Mouse (Mus musculus): Measurements from ENCODE around the gene Tbcb. TPM values are rescaled to one million over a fixed set of nuclear protein-coding genes. Genes with fewer than 3 reads are reported as not detected.

Gene Tbcb
- total and polyA plus RNA-seq, 2 experiments from 2014 or later: 40.0 to 131 TPM

DNA sequence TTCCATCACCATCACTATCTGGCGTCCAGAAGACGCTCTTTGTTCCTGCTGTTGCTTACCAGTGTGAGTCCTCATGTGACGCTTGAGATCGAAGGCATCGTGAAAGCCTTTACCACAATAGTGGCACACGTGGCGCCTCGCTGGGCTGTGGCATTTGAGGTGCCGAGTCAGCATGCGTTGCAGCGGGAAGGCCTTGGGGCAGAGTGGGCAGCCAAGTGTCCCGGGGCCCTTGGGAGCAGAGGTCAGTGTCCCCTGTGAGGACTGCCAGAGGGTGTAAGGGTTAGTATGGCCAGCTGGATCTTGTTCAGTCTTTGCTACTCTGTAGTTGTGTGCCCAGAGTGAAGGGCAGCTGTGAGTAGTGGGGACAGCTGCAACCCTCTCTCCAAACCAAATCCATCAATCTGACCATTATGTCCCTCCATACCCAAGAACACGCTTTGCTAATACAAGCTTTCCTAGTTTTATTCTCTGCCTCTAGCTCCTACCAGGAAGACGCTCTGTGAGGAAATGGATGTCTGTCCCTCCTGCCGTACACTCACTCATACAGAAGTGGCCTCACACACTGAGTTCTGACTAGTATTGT is 2.3 kb upstream of the Tbcb start:
- no peak for DNase-seq (ENCODE audit: low spot score)
- WGBS: 90% methylated on average over 15 of the region's 15 CpGs
- H3K27me3 ChIP-seq (ENCODE audit: control insufficient read depth, insufficient read depth, low read length): no peaks in the 10 kb centered on the region
- no peak for ATAC-seq (ENCODE audit: insufficient read depth, low read depth)
- TF ChIP-seq EP300 (IDR thresholded peaks at IDR 0.05; ENCODE audit: low read depth) (no peak), CTCF (IDR thresholded peaks at IDR 0.05; ENCODE audit: low read depth) (no peak)
- no peak overlapping the region for H3K4me2 ChIP-seq (ENCODE audit: low read depth, low read length)
- H3K27ac ChIP-seq (ENCODE audit: low read depth): no peak overlapping the region
- no peak overlapping the region for H3K4me3 ChIP-seq (ENCODE audit: low read depth, low read length)
- no peaks in the 10 kb centered on the region for H3K9me3 ChIP-seq (replicated peaks; ENCODE audit: control insufficient read depth, low read length)
- H3K9ac ChIP-seq (replicated peaks; ENCODE audit: low read depth, low read length): no peak overlapping the region
- peaks cover 14% of the 10 kb centered on the region for H3K36me3 ChIP-seq (replicated peaks; ENCODE audit: control insufficient read depth, insufficient read depth, low read length)
- H3K4me1 ChIP-seq (ENCODE audit: control insufficient read depth, insufficient read depth): peaks cover 9% of the 10 kb centered on the region

DNA sequence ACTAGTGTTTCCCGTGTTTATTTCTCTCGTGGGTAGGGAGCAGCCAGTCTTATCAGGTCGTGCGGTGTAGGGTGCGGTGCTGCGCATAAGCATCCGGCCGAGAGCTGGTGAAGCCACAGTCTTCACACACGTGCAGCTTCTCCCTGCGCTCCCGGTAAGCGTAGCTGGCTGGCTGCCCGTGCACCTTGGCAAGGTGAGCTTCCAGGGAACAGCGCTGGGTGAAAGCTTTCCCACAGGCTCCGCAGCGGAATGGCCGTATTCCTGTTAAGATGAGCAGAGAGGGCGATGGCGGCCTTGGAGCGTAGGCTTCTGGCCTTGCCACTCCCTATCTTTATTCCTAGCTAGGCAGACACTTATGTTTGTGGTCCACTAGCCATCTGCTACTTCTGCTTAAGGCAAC is 1.3 kb upstream of the Tbcb start:
- H3K27me3 ChIP-seq (ENCODE audit: control insufficient read depth, insufficient read depth, low read length): no peaks in the 10 kb centered on the region
- H3K4me1 ChIP-seq (ENCODE audit: control insufficient read depth, insufficient read depth): peaks cover 9% of the 10 kb centered on the region
- ATAC-seq (ENCODE audit: insufficient read depth, low read depth) (no peak), DNase-seq (ENCODE audit: low spot score) (no peak)
- H3K9ac ChIP-seq (replicated peaks; ENCODE audit: low read depth, low read length): no peak overlapping the region
- H3K36me3 ChIP-seq (replicated peaks; ENCODE audit: control insufficient read depth, insufficient read depth, low read length): peaks cover 14% of the 10 kb centered on the region
- TF ChIP-seq CTCF (IDR thresholded peaks at IDR 0.05; ENCODE audit: low read depth): no peak
- no peak for TF ChIP-seq EP300 (IDR thresholded peaks at IDR 0.05; ENCODE audit: low read depth)
- WGBS: 87% methylated on average over 20 of the region's 20 CpGs
- no peak overlapping the region for H3K4me2 ChIP-seq (ENCODE audit: low read depth, low read length)
- no peaks in the 10 kb centered on the region for H3K9me3 ChIP-seq (replicated peaks; ENCODE audit: control insufficient read depth, low read length)
- H3K27ac ChIP-seq (ENCODE audit: low read depth): no peak overlapping the region
- no peak overlapping the region for H3K4me3 ChIP-seq (ENCODE audit: low read depth, low read length)

DNA sequence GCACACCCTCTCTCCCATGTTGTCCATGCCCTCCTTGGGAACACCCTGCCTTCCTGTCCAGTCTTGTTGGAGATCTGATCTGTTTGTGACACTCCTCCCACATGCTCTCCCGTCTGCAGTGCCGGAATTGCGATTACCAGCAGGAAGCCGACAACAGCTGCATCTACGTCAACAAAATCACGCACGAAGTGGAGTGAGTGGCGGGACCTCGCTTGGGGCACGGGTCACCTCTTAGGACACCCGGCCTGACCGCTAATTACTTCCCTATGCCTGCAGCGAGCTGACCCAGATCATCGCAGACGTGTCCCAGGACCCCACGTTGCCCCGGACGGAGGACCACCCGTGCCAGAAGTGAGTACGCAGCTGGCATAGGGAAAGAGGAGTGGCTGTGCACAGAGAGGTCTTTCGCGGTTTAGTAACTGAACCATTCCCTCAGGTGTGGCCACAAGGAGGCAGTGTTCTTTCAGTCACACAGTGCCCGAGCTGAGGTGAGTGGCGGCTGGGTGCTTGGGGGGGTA is 618 bp upstream of the Tbcb start:
- Histone ChIP-seq H3K27ac (ENCODE audit: low read depth) (peak overlapping the region; percentile 82), H3K4me2 (ENCODE audit: low read depth, low read length) (peak overlapping the region; percentile 76), H3K4me3 (ENCODE audit: low read depth, low read length) (peak overlapping the region; percentile 64), H3K9me3 (replicated peaks; ENCODE audit: control insufficient read depth, low read length) (no peaks in the 10 kb centered on the region), H3K27me3 (ENCODE audit: control insufficient read depth, insufficient read depth, low read length) (no peaks in the 10 kb centered on the region), H3K4me1 (ENCODE audit: control insufficient read depth, insufficient read depth) (peaks cover 9% of the 10 kb centered on the region), H3K36me3 (replicated peaks; ENCODE audit: control insufficient read depth, insufficient read depth, low read length) (peaks cover 14% of the 10 kb centered on the region), H3K9ac (replicated peaks; ENCODE audit: low read depth, low read length) (peak overlapping the region; percentile 58)
- TF ChIP-seq CTCF (IDR thresholded peaks at IDR 0.05; ENCODE audit: low read depth): peak; percentile 55
- no peak for TF ChIP-seq EP300 (IDR thresholded peaks at IDR 0.05; ENCODE audit: low read depth)
- 3% methylated on average over 24 of the region's 24 CpGs for WGBS
- DNase-seq (ENCODE audit: low spot score) (peak; percentile 67), ATAC-seq (ENCODE audit: insufficient read depth, low read depth) (peak; percentile 14; the same call in 1 of the 2 replicates)

DNA sequence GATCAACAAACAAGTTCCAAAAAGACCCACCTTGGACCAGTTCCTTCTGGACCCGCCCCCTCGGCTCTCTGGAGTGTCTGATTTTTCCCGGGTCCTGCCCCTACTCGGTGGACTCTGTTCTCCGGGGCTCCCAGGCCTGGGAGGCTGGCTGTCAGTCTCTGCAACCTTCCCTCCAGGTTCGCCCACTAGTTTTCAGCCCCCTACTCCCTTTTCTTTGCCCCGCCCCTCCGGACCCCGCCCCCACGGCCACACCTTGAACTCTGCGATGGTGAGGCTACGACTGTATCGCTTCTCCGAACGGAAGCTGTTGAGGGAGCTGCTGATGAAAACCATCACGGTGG is 774 bp downstream of the Tbcb start:
- H3K4me3 ChIP-seq (ENCODE audit: low read depth, low read length): peak overlapping the region; percentile 64
- H3K27me3 ChIP-seq (ENCODE audit: control insufficient read depth, insufficient read depth, low read length): no peaks in the 10 kb centered on the region
- H3K27ac ChIP-seq (ENCODE audit: low read depth): no peak overlapping the region
- WGBS: under 1% methylated on average over 16 of the region's 16 CpGs
- peak overlapping the region; percentile 36 for H3K9ac ChIP-seq (replicated peaks; ENCODE audit: low read depth, low read length)
- ATAC-seq (ENCODE audit: insufficient read depth, low read depth) (no peak), DNase-seq (ENCODE audit: low spot score) (no peak)
- H3K9me3 ChIP-seq (replicated peaks; ENCODE audit: control insufficient read depth, low read length): no peaks in the 10 kb centered on the region
- no peak for TF ChIP-seq EP300 (IDR thresholded peaks at IDR 0.05; ENCODE audit: low read depth)
- no peak for TF ChIP-seq CTCF (IDR thresholded peaks at IDR 0.05; ENCODE audit: low read depth)
- peaks cover 9% of the 10 kb centered on the region for H3K4me1 ChIP-seq (ENCODE audit: control insufficient read depth, insufficient read depth)
- H3K4me2 ChIP-seq (ENCODE audit: low read depth, low read length): peak overlapping the region; percentile 72
- H3K36me3 ChIP-seq (replicated peaks; ENCODE audit: control insufficient read depth, insufficient read depth, low read length): peaks cover 22% of the 10 kb centered on the region

DNA sequence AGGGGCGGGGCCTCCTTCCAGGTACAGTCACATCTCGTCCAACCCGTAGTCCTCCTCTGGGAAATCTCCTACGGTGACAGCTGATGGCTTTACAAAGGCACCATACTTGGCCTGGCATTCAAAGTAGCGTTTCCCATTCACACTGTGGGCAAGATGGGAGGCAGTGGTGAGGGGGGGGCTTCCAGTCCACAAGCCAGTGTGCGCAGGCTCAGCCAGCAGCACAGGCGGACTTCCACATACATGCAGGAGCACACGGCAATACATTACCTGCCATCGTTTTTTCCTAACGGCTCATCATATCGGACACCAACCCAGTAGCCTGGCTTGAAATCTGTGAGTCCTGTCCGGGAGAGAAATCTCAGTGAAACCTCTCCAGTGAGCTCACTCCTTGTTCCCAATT is 7.9 kb downstream of the Tbcb start:
- Histone ChIP-seq H3K4me3 (ENCODE audit: low read depth, low read length) (no peak overlapping the region), H3K36me3 (replicated peaks; ENCODE audit: control insufficient read depth, insufficient read depth, low read length) (peaks cover 29% of the 10 kb centered on the region), H3K27ac (ENCODE audit: low read depth) (no peak overlapping the region), H3K4me1 (ENCODE audit: control insufficient read depth, insufficient read depth) (0 out of 2 replicates have a peak, but pooled peaks cover 9% of the 10 kb centered on the region), H3K9ac (replicated peaks; ENCODE audit: low read depth, low read length) (no peak overlapping the region), H3K27me3 (ENCODE audit: control insufficient read depth, insufficient read depth, low read length) (no peaks in the 10 kb centered on the region), H3K9me3 (replicated peaks; ENCODE audit: control insufficient read depth, low read length) (no peaks in the 10 kb centered on the region), H3K4me2 (ENCODE audit: low read depth, low read length) (no peak overlapping the region)
- ATAC-seq (ENCODE audit: insufficient read depth, low read depth) (no peak), DNase-seq (ENCODE audit: low spot score) (no peak)
- no peak for TF ChIP-seq EP300 (IDR thresholded peaks at IDR 0.05; ENCODE audit: low read depth)
- TF ChIP-seq CTCF (IDR thresholded peaks at IDR 0.05; ENCODE audit: low read depth): no peak
- 93% methylated on average over 12 of the region's 12 CpGs for WGBS

DNA sequence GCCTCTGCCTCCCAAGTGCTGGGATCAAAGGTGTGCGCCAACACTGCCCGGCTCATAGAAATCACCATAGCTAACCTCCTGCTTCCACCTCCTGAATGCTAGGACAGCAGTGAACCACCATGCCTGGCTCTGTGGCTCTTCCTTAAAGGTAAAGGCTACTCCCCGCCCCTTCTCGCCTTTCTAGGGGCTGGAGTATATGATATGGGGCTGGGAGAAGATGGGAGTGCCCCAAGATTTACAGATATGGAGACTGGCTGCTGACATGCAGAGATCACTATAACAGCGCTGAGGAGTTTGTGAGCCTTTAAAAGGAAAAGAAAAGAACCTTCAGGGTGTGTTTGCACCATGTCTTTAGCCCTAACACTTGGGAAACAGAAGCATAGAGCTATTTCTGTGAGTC is 9.9 kb downstream of the Tbcb start:
- H3K36me3 ChIP-seq (replicated peaks; ENCODE audit: control insufficient read depth, insufficient read depth, low read length): peaks cover 29% of the 10 kb centered on the region
- no peak overlapping the region for H3K4me3 ChIP-seq (ENCODE audit: low read depth, low read length)
- 0 out of 2 replicates have a peak, but pooled peaks cover 9% of the 10 kb centered on the region for H3K4me1 ChIP-seq (ENCODE audit: control insufficient read depth, insufficient read depth)
- TF ChIP-seq CTCF (IDR thresholded peaks at IDR 0.05; ENCODE audit: low read depth) (no peak), EP300 (IDR thresholded peaks at IDR 0.05; ENCODE audit: low read depth) (no peak)
- ATAC-seq (ENCODE audit: insufficient read depth, low read depth) (no peak), DNase-seq (ENCODE audit: low spot score) (no peak)
- 89% methylated on average over 5 of the region's 5 CpGs for WGBS
- no peak overlapping the region for H3K27ac ChIP-seq (ENCODE audit: low read depth)
- H3K9ac ChIP-seq (replicated peaks; ENCODE audit: low read depth, low read length): no peak overlapping the region
- no peak overlapping the region for H3K4me2 ChIP-seq (ENCODE audit: low read depth, low read length)
- no peaks in the 10 kb centered on the region for H3K27me3 ChIP-seq (ENCODE audit: control insufficient read depth, insufficient read depth, low read length)
- no peaks in the 10 kb centered on the region for H3K9me3 ChIP-seq (replicated peaks; ENCODE audit: control insufficient read depth, low read length)
